Mouse (Mus musculus): ENCODE measurements at regions not wholly inside any gene's neighbourhood (a gene's known extent, or its start where the extent isn't known, plus 50 kb on each side); places are given as distances from the start of the nearest gene placed in this dataset.
A peak's percentile ranks its signal among the peaks of the same experiment; 100 is the strongest.

- ChIA-PET POLR2A (no interaction called here), CTCF (interaction anchor here (1.6 kb wide), 1 partner anchor 17 kb away, joined by 4 read pairs; no protein-coding TSS in a partner anchor)
- ATAC-seq (no peak), DNase-seq (ENCODE audit: low read depth, low spot score) (no peak)
- TF ChIP-seq CTCF (IDR thresholded peaks at IDR 0.05) = no peak
- no peaks in the 10 kb centered on the region for H3K27me3 ChIP-seq
- in situ Hi-C loops (cut with MboI; ENCODE audit: low pct_unique_long_range_greater_than_20kb) = no loop called here
These were observed 873.5 kb downstream of the Zfp704 start for GRCm38 (mm10) chr3:8736239-8736953.

GRCm38 (mm10) chr3:8734096-8734495, 875.8 kb downstream of the Zfp704 start:
- POLR2A ChIA-PET = no interaction called here

GRCm38 (mm10) chr3:8731398-8731797, 878.5 kb downstream of the Zfp704 start:
- peaks cover 8% of the 10 kb centered on the region for H3K27me3 ChIP-seq
- ATAC-seq (no peak), DNase-seq (ENCODE audit: low read depth, low spot score) (no peak)
- in situ Hi-C loops (cut with MboI; ENCODE audit: low pct_unique_long_range_greater_than_20kb) = no loop called here
- TF ChIP-seq CTCF (IDR thresholded peaks at IDR 0.05) = no peak
- POLR2A ChIA-PET = no interaction called here
- CTCF ChIA-PET = no interaction called here

More at GRCm38 (mm10) chr3:8734096-8734495, 875.8 kb downstream of the Zfp704 start:
- CTCF ChIA-PET = no interaction called here
- no peaks in the 10 kb centered on the region for H3K27me3 ChIP-seq
- no peak for DNase-seq (ENCODE audit: low read depth, low spot score)
- TF ChIP-seq CTCF (IDR thresholded peaks at IDR 0.05) = no peak
- ATAC-seq = no peak
- in situ Hi-C loops (cut with MboI; ENCODE audit: low pct_unique_long_range_greater_than_20kb) = no loop called here

- DNase-seq (ENCODE audit: low read depth, low spot score) (no peak), ATAC-seq (no peak)
- peaks cover 7% of the 10 kb centered on the region for H3K27me3 ChIP-seq
- TF ChIP-seq CTCF (IDR thresholded peaks at IDR 0.05) = no peak
- POLR2A ChIA-PET = no interaction called here
- CTCF ChIA-PET = no interaction called here
- in situ Hi-C loops (cut with MboI; ENCODE audit: low pct_unique_long_range_greater_than_20kb) = no loop called here
These were observed 888.0 kb downstream of the Zfp704 start for GRCm38 (mm10) chr3:8721628-8722594.

GRCm38 (mm10) chr3:8720586-8721100, 889.2 kb downstream of the Zfp704 start:
- ChIA-PET CTCF (interaction anchor here (1.9 kb wide), 1 partner anchor 15 kb away, joined by 4 read pairs; no protein-coding TSS in a partner anchor), POLR2A (no interaction called here)
- TF ChIP-seq CTCF (IDR thresholded peaks at IDR 0.05) = no peak
- ATAC-seq (no peak), DNase-seq (ENCODE audit: low read depth, low spot score) (no peak)
- in situ Hi-C loops (cut with MboI; ENCODE audit: low pct_unique_long_range_greater_than_20kb) = no loop called here
- H3K27me3 ChIP-seq = peaks cover 7% of the 10 kb centered on the region

GRCm38 (mm10) chr3:8718206-8718605, 891.7 kb downstream of the Zfp704 start:
- in situ Hi-C loops (cut with MboI; ENCODE audit: low pct_unique_long_range_greater_than_20kb) = no loop called here
- no peak for TF ChIP-seq CTCF (IDR thresholded peaks at IDR 0.05)
- ChIA-PET POLR2A (no interaction called here), CTCF (interaction anchor here (0.8 to 1.3 kb wide), 4 partner anchors 8 to 178 kb away, joined by 3 to 4 read pairs (median 3); no protein-coding TSS in a partner anchor)
- ATAC-seq = no peak
- DNase-seq (ENCODE audit: low read depth, low spot score) = no peak
- H3K27me3 ChIP-seq = peaks cover 7% of the 10 kb centered on the region

GRCm38 (mm10) chr3:8717334-8717812, 892.5 kb downstream of the Zfp704 start:
- in situ Hi-C loops (cut with MboI; ENCODE audit: low pct_unique_long_range_greater_than_20kb) = no loop called here
- ChIA-PET CTCF (interaction anchor here (1.1 to 1.3 kb wide), 3 partner anchors 9 to 35 kb away, joined by 3 to 4 read pairs (median 4); no protein-coding TSS in a partner anchor), POLR2A (no interaction called here)
- peaks cover 13% of the 10 kb centered on the region for H3K27me3 ChIP-seq
- ATAC-seq = peak; percentile 44
- peak; percentile 41 for DNase-seq (ENCODE audit: low read depth, low spot score)
- no peak for TF ChIP-seq CTCF (IDR thresholded peaks at IDR 0.05)

All from Patski (cell line).